Mouse (Mus musculus): ENCODE data around the gene Pdha1. TPM values are rescaled to one million over a fixed set of nuclear protein-coding genes. Genes with fewer than 3 reads are reported as not detected.
A peak's percentile ranks its signal among the peaks of the same experiment; 100 is the strongest.

The Pdha1 gene
- total RNA-seq (2015; ENCODE audit: low replicate concordance) (18.9 and 28.5 TPM in 2 replicates), total RNA-seq (2017; ENCODE audit: low replicate concordance) (17.3 and 28.5 TPM in 2 replicates)

DNA sequence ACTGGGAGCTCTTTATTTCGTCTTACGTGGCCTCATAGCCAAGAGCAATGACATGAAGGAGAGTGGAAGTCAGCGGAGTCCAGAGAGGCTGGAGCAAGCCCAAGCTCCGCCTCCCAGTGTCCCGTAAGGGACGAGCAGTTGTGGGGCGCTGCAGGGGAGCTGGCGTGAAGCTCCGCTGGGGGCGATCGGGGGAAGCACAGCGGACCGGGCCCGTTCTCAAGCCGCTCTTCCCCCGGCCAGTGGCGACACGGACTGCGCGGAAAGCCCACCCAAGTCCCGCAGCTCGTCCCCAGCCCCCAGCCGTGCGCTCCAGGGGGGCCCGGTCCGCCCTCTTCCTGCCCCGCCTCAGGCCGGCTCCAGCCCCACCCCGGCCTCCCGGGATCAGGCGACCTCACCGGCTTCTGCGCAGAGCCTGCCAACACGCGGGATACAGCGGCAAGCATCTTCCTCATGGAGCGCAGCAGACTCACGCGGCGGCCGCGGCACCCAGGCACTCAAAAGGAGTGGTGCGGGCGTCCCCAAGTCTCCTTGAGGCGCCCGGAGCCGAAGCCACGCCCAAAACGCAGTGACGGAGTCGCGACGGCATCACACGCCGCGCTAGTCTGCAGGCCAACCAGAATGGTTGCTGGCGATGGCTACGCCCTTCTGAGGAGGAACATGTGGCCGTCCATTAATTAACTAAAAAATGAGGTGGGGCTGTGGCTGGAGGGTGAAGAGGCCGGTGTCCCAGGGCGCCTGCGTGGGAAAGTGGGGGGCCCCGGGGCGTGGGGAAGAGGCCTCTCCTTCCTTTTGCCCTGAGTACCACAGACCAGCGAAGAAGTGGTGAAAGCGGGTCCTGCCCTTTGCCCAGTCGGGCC lies at the start of gene Pdha1:
TSS of gene Pdha1 (minus strand) at position 553 of the 857 bp plus-strand sequence.
- ATAC-seq (replicated peaks; ENCODE audit: low FRiP score, poor library complexity, severe bottlenecking) = peak; percentile 97

DNA sequence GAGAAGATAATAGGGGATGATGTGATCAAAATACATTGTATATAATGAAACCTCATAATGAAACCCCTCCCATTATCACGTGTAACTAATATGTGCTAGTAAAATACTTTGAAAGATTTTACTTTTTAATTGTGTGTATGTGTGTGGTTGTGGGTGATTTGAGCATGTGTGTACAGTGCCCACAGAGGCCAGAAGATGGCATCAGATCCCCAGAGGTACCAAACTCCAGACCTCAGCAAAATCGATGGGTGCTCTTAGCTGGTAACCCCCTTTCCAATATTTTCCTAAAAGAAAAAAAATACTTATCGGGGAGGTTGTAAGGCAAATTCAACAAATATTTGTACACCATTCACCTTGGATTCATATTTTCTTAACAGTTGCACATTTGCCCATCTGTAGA lies 40.8 kb upstream of the Pdha1 start:
- ATAC-seq (replicated peaks; ENCODE audit: low FRiP score, poor library complexity, severe bottlenecking) = no peak

DNA sequence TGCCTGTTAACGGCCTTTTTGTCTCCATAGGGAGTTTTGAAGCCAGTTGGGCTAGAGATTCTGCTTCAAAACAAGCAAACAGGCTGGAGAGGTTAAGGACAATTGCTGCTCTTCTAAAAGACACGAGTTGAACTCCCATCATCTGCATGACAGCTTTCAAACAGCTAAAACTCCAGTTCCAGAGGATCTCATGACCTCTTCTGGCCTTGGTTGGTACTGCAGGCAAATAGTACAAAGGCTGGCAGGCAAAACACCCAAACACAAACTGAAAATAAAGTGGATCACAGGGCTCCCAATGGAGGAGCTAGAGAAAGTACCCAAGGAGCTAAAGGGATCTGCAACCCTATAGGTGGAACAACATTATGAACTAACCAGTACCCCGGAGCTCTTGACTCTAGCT lies 31.9 kb upstream of the Pdha1 start:
- no peak for ATAC-seq (replicated peaks; ENCODE audit: low FRiP score, poor library complexity, severe bottlenecking)

DNA sequence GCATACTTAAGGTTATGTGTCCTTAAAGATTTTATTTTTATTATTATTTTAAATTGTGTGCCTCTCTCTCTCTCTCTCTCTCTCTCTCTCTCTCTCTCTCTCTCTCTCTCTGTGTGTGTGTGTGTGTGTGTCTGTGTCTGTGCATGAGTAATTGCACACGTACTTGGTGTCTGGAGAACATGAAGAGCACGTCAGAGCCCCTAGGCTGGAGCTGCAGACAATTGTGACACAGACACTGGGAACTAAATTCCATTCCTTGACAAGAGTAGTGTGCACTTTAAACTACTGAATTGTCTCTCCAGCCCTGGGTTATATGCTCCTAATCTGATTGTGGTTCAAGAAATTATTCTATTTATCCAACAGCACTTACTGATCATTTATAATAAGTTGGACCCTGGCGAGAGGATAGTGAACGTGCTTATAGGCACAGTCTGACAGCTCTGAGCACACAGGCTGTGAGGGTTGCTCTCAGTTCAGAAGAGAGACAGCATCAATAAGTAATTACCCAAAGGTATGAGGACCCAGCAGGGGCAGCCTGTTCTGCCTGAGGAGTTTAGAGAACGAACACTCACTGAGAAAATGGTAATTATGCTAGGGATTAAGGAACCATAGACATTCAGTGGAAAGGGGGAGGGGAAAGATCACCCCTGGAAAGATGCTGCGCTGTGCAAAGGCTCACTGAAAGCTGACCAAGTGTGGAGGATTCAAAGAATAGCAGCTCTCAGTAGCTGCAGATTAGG lies 28.2 kb upstream of the Pdha1 start:
- ATAC-seq (replicated peaks; ENCODE audit: low FRiP score, poor library complexity, severe bottlenecking) = no peak

DNA sequence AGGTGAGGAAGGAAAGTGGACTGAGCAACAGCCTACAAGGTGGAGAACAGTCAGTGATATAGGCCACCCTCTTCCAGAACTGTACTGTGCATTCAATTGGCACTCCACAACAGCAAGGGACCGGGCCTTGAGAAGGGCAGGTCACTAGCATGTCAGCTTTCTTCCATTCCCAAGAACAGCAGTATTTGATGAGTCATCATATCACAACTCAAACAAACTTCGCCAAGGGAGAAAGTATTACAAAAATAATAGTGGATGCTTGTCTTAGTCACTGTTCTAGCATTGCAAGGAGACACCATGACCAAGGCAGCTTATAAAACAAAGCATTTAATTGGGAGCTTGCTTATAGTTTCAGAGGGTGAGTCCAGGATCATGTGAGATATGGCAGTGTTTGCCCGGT lies 26.0 kb upstream of the Pdha1 start:
- no peak for ATAC-seq (replicated peaks; ENCODE audit: low FRiP score, poor library complexity, severe bottlenecking)

DNA sequence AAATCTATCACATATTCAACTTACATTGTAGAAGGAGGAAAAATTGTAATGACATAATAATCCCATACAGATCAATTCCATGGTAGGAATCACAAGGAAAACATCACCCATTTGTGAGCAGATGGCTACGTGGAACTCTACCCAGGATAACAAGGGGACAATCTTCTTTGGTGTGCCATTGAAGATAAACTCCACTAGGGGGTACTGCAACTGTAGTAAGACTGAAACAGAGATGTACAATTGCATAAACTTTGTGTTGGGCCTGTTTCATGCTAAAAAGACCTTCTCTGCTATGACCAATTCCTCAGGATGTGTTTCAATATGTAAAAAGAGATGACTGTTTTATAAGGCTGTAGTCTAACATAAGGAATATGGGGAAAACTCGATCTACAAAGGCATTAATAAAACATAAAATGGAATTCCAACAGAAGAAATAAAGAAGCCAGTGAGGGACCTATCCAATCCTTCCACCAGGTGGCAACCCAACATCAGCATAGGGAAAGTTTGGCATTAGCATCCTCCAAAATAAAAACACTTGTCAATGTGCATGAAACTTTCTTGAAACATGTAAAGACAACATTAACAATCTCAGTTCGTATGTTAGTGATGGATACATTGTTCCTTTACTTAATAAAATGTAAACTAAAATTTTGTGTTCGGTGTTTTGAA lies 15.1 kb upstream of the Pdha1 start:
- ATAC-seq (replicated peaks; ENCODE audit: low FRiP score, poor library complexity, severe bottlenecking) = no peak

DNA sequence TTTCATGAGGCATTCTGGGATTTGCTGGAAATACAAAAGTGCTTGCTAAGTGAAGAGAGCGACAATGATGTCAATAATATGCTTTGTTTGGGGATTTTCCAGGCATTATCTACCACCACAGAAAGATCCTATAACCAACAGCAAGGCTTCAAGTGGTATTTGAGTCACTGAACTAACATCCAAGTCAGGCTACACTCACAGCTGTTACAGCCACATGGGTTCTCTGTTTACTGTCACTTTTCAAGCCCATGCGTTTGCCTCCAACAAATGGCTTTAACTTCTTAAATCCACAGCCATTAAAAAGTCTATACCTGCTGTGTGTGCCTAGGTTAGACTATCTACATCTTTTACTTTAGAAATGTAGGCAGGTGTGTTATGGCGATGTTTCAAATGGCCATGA lies 10.6 kb upstream of the Pdha1 start:
- no peak for ATAC-seq (replicated peaks; ENCODE audit: low FRiP score, poor library complexity, severe bottlenecking)

DNA sequence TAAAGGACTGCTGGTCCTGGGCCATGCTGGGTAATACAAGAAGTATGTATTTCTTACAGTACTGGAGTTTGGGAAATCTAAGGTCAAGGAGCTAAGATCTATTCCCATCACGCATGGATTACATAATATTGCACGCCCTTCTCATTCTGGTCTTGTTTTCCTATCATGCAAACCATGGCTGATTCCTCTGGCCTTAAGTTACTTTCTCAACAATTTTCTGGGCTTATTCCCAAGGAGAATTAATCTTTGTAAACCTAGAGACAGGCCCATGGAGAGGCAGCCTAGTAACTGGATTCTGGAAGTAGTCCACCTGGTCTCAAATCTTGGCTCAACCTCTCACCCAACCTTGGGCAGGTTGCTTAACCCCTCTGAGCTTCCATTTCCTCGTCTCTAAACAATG lies 9.2 kb upstream of the Pdha1 start:
- ATAC-seq (replicated peaks; ENCODE audit: low FRiP score, poor library complexity, severe bottlenecking) = no peak

DNA sequence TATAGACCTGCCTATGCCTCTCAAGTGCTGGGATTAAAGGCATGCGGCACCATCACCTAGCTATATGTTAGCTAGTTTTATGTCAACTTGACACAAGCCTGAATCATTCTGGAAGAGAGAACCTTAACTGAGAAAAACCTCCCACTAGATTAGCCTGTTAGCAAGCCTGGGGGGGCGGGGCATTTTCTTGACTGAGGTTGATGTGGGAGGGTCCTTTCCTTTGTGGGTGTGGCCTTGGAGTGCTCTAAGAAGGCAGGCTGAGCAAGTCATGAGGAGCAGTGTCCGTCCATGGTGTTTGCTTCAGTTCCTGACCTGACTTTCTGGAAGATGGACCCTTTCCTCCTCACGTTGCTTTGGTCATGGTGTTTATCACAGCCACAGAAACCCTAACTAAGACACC lies 8.6 kb upstream of the Pdha1 start:
- no peak for ATAC-seq (replicated peaks; ENCODE audit: low FRiP score, poor library complexity, severe bottlenecking)

DNA sequence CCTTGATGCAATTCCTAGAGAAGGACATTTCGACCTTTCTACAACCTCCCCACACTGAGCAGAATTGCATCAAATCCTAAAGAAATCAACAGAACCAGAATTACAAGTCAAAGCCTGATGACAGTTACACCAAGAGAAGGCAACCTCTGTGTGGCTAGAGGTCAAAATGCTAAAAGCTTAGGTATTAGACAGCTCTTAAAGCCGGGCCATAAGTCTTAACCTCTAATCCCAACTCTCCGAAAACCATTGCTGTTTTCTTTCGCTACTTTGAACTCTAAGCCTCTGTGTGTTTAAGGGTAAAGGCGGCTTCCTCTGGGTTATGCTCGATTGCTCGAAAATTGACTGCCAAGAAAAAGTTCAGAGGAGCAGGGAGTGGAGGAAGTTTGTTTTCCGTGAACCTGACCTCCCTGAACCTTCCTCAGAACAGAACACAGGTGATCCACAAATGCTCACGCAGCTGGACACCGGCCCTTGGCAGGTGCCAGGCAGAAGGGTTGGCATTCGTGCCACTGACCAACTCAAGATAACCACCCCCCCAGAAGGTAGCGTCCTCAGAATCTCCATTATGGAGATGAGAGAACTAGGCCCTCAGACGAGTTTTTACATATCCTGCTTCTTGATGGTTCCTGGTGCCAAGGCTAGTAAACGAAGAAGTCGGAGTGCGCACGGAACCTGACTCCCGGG lies 894 bp downstream of the Pdha1 start:
- ATAC-seq (replicated peaks; ENCODE audit: low FRiP score, poor library complexity, severe bottlenecking) = peak; percentile 58

DNA sequence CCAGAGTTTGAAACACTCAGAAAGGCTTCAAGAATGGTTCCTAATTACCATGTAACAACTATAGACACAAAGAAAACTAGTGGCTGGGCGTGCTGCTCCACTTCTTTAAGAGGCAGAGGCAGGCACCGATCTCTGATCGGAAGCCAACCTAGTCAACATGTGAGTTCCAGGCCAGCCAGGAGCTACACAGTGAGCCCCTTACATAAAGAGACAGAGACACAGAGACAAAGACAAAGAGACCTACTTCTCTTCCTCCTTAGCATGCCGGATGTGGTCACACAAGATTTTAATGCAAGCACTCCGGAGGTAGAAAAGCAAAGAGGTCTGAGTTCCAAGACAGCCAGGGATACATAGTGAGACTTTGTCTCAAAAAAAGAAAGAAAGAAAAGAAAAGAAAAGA lies 2.1 kb downstream of the Pdha1 start:
- no peak for ATAC-seq (replicated peaks; ENCODE audit: low FRiP score, poor library complexity, severe bottlenecking)

DNA sequence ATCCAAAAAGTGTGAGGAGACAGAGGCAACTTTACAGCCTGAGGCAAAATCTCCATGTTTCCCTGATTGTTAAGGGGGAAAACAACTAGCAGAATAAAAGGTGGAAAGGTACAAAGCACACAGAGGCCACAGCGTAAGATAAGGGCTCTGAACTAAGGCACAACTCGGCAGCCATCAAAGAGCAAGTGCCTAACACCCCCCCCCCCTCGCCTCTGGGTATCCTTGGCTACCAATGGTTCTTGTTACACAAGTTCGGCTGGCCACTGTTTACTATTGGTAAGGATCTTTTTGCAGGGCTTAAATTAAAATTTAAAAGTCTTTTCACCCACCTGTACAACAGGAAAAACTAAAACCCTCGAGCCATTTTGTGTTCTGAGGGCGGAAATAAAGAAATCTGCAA lies 2.5 kb downstream of the Pdha1 start:
- no peak for ATAC-seq (replicated peaks; ENCODE audit: low FRiP score, poor library complexity, severe bottlenecking)

DNA sequence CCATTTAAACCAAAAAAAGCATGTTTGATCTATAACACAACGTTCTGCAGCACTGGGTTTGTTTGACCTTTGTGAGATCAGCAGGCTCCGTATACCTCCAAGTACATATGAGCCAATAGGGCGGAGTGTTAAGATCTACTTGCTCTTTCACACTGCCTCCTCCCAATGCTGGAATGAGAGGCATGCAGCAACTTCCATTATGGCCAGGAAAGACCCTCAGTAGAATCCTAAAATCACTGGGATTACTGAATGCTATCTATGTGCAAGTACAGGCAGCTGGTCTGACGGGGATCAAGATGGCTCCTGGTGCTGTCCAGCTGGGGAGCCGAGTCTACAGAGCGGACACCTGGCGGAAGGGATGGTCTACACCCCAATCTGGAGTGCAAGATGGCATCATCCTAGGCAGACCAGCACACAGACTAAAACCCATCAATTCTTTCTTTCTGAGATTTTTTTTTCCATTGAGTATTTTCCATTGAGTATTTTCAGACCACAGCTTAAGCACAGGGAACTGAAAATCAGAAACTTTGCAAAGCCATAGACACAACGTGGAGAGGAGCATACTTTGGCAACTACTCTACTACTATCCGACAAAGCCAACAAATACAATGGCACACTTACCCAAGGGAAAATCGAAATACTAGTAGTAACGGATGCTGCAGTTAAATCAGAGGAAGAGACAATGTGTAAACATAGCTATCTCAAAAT lies 3.9 kb downstream of the Pdha1 start:
- ATAC-seq (replicated peaks; ENCODE audit: low FRiP score, poor library complexity, severe bottlenecking) = no peak

DNA sequence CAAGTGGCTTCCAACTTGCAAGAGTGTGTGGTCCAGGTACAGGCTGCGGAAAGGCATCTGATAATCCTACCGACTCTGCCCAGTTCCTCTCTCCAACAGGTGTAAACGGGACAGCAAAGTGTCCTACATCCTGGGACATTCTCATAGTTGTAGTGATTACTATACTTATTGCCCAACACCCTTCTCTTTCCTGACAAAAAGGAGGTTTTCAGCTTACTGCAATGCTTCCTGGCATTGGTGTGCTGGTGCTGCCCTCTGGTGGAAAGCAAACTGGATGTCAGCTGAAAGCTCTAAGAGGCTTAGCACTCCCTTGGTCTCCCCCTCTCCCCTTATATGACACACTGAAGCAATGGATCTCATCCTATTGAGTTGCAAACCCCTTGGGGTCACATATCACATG lies 21.6 kb downstream of the Pdha1 start:
- ATAC-seq (replicated peaks; ENCODE audit: low FRiP score, poor library complexity, severe bottlenecking) = no peak

DNA sequence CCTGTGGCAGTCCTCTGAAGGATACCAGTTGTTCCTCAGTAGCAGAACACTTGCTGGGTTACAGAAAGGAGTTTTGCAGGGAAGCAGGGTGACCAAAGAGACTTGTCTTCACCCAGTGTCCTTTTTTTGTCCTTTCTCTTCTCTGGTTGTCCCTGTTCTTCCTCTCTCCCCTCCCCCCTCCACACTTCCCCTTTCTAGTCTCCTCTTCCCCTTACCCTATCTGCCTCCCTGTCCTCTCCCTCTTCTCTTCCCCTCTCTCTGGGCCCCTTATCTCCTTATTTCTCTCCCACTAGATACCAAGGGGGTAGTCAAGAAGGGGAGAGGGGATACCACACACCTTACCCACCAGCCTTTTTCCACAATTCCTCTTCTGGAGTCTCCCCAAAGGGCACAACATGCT lies 22.1 kb downstream of the Pdha1 start:
- no peak for ATAC-seq (replicated peaks; ENCODE audit: low FRiP score, poor library complexity, severe bottlenecking)

DNA sequence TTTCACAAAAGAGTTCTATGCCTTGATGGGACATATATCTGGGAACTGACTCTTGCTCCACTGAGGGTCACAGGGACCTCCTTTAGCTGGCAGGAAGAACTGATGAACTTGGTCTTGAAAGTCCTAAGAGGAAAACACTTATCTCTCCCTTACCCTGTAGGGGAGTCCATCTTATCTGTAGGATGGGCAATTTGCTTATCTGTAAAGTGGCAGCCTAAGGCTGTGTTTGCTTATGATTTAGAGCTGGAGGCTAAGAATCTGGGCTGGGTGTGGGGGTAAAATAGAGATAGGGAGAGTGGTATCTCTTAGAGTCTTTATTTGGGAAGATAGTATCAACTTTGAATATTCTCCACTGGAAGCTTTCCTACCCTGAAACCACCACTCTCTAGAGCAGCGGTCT lies 24.4 kb downstream of the Pdha1 start:
- ATAC-seq (replicated peaks; ENCODE audit: low FRiP score, poor library complexity, severe bottlenecking) = no peak

DNA sequence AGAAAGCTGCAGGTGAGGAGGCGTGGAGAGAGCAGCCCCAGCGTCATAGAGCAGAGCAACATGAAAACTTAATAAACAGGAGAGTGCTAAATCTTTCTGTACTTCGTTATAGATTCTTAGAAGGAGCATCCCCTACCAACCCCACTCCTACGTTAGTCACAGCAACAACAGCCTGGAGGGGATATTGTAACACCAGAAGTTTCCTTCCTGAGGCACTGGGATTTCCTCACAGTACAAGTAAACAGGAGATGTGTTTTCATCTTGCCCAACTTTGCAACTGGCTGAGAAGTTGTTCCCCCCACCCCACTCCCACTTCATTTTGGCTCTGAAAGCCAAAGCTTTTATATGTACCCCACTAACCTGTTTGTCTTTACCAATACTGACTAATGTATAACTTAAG lies 30.4 kb downstream of the Pdha1 start:
- no peak for ATAC-seq (replicated peaks; ENCODE audit: low FRiP score, poor library complexity, severe bottlenecking)

DNA sequence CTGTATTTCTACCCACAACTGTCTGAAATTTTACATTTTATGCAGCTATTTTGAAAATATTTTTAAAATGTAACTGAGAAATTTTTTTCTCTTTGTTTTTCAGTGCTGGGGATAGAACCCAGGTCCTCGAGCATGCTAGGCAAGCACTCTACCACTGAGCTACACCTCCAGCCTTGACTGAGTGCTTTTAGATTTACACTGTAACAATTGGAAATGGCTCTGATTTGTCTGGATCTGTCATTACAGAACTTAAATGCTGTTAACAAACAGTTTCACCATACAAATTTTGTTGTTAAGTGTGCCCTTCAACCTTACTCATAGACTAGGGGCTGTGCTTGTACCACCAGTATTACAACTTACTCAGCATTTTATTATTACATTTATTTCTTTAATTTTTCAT lies 46.2 kb downstream of the Pdha1 start:
- ATAC-seq (replicated peaks; ENCODE audit: low FRiP score, poor library complexity, severe bottlenecking) = no peak

Data from erythroid progenitor cell, adult 5-6 weeks (primary cell).